Mouse (Mus musculus): ENCODE measurements at regions not wholly inside any gene's neighbourhood (a gene's known extent, or its start where the extent isn't known, plus 50 kb on each side); places are given as distances from the start of the nearest gene placed in this dataset.

- no peak for TF ChIP-seq POLR2A (IDR thresholded peaks at IDR 0.05; ENCODE audit: low read depth, low read length)
- no peak for TF ChIP-seq CTCF (conservative IDR thresholded peaks at IDR 0.05; ENCODE audit: insufficient read depth, insufficient read length, low read depth, low read length)
Measured at GRCm38 (mm10) chr5:52280871-52281270, 82.7 kb upstream of the Sod3 start.
